Mouse (Mus musculus): ENCODE measurements around the gene Ehf.
A peak's percentile ranks its signal among the peaks of the same experiment; 100 is the strongest.

The Ehf gene

DNA sequence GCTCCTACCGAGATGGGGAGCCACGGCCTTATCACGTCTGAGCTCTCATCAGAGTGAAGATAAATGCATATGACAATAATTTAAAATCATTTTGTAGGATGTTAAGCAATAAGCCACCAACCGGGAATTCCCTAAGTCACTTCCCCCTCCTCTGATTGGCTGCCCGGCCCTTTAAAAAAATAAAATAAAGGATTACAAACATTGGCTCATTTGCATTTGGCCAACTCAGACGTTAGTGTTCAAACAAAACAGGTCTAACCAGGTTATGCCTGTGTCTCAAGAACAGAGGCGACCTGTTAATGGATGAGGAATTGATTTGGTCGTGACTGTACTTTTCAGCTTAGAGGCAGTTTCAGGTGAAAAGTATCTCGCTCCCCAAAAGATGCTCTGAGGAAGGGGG, at the start of gene Ehf:
Ehf (minus strand) TSS at position 147 of the 400 bp plus-strand sequence.
- DNase-seq, result no peak

- peak; percentile 15 for DNase-seq
Observed at GRCm38 (mm10) chr2:103347417-103347891, 44.4 kb upstream of the Ehf start.

DNA sequence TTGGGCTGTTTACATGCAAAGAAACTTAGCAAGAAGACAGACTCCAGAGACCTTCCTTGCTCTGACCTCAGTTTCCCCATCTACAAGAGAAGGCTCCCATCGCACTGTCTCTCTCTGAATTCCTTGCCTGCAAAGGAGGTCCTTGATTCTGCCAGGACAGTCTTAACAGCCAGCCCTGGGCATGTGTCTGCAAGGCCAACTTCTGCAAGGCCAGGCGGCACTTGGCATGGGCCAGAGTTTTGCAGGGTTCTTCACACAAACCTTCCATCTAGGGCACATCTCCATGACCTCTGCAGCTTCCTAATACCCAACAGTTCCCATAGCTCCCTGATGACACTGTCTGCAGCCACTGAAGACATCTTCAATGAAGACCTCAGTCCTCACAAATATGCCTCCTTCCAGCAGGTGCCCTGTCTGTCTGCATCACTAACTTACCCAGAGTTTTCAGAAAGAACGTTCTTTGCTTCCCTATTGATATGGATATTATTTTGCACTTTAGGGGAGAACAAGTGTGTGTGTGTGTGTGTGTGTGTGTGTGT, 43.7 kb upstream of the Ehf start:
- no peak for DNase-seq

DNA sequence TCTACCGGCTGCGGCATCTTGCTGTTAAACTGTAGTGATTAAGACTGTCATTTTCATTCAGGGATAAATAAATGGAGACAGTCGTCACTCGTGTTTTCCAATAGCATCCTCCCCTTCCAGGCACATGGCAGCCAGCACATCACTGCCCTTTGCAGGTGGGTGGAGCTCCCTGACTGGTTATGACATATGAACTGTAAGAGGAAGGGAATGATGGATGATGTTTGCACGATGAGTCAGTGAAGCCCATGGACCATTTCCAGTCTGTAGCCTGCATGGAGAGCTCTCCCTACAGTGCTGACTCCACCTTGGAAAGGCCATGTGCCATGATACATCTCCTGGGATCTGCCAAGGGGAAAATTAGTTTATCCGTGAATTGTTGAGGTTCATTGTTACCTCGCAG, 40.5 kb upstream of the Ehf start:
- no peak for DNase-seq

GRCm38 (mm10) chr2:103342123-103342522, 39.0 kb upstream of the Ehf start:
- DNase-seq, result no peak

DNA sequence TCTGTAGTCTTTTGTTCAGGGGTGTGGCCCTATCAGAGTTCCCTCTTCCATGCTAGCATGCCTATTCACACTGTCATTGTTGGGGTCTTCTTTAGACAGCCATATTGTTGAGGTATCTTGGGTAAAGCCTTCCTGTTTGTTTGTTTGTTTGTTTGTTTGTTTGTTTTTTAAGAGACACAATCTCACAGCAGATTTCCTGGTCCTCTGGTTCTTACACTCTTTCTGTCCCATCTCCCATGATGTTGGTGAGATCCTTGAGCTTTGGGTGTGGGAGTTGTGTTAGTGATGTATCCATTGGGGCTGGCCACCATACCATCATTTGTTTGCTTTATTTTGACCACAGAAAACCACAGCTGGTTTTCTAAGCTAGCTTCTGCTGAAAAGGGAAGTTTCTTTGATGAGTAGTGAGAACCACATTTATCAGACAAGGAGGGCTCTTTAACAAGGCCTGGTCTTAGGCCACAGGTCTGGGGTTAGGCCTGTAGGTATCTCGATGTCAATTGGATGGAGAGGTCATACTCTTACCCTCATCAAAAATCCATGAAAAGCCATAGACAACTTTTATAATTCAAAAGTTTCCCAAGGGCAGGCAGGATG, 38.4 kb upstream of the Ehf start:
- no peak for DNase-seq

GRCm38 (mm10) chr2:103338706-103339105, 35.6 kb upstream of the Ehf start:
- DNase-seq, result no peak

DNA sequence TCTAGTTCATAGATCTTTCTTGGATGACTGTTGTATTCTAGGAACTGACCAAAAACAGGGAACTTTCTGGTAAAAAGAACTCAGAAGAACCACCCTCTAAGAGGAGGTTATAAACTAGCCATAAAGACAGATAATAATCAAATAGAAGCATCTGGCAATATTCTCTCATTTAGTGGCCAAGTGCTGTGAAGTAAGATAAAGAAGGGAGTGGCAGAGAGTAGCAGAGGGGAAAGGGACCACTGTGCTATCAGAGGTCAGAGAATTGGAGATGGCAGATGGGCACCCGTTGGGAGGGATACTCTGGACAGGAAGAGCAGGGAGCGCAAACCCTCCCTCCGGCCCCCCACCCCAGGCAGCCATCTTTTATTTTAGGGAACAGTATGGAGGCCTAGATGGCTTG, 34.3 kb upstream of the Ehf start:
- no peak for DNase-seq

DNA sequence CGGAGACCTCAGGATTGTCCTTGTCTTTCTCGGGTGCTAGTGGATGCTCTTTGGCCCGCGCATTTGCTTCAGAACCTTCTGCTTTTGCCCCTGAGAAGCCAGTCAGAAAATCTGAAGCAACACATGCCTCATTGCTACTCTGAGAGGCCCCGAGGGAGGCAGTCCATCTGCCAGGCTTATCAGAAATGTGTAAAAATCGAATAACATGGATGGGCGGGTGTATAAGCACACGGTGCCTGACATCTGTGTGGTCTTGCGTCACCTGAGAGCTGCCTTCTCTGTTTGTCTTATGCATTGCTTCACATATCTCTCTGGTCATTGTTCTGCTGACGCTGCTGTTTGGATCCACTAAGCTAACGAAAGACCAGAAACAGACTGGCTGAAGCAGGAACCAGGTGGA, 33.5 kb upstream of the Ehf start:
- DNase-seq, result no peak

DNA sequence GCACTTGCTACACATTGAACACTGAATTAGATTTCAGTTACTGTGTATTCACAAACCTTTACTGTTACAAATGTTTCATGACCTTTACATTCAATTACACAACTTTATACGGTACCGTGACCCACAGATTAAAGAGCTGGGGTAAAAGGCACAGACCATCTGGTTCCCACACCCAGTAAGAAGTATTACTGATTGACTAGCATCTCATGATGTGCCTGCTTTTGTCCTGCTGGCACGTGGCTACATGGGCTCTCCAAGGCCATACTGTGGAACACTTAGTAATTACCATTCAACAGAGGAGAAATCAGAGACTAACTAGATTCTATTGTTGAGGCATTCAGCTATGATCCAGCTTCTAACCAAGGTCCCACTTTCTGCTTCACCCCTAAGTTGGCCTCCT, 32.9 kb upstream of the Ehf start:
- no peak for DNase-seq

GRCm38 (mm10) chr2:103331666-103332191, 28.7 kb upstream of the Ehf start:
- DNase-seq, result no peak

DNA sequence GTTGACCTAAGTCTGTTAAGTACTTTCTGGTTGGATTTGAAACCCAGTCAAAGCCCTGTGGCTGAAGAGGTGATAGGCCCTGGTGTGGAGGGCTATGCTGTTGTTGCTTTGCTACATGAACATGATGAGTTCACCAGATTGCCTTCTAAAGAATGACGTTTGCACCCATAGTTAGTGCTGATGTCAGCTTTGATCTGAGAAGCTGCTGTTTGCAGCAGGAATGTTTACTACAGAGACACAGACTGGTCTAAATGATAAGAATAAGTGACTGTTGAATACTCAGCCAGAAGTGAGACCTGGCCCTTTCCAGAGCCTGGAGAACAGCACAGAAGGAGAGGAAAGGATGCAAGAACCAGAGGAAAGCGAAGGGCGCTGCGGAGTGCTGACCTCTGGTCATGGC, 25.7 kb upstream of the Ehf start:
- DNase-seq, result no peak

DNA sequence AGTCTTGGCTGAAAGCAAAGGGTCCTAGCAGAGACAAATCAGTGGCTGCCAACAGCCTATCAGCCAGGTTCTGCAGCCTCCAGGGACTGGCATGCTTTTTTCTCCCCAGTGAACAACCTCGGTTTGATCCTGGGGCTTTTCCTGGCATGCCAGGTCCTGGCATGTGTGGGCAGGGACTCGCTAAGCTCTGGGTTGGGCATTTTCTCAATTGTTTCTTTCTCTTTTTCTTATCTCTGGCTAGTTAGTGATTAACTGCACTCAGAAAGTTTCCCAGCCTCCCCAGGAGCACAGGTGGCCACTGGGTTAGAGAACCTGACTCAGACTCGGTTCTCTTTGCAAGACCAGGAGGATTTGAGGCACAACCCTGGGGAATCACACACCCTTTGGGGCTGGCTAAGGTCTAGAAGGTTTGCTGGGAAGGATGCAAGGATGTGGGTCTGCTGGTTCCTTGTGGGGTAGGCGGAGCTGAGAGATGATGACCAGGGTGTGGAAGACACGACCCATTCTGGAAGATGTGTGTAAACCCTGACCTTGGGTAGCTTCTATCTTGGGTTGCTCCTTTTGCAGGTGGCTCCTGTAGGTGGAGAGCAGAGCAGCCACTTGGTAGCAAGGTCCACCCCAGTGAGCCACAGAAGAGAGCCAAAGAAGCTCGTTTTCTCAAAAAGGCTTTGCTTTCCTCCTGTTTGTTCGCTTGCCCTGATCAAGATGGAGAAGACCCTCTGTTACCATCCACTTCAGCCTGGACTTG, 22.4 kb upstream of the Ehf start:
- DNase-seq, result no peak

DNA sequence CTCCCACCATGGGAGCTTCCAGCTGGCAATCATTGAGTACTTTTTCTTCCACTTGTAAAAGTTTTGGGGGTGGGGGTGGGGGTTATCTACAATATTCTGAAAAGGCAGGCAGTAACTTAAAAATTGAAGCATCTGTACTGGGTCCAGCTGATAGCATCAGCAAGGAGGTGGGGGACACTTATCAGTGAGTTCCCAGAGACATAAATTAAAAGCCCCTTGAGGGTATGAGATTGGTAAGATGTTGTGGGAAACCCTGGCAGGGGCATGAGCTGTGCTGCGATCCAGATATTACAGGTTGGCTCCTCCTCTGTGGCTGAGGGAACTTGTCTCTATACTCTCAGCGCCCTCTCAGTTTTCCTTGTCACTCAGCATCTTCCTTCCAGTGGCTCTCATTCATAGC, 21.2 kb upstream of the Ehf start:
- DNase-seq, result no peak

GRCm38 (mm10) chr2:103322171-103322570, 19.1 kb upstream of the Ehf start:
- no peak for DNase-seq

DNA sequence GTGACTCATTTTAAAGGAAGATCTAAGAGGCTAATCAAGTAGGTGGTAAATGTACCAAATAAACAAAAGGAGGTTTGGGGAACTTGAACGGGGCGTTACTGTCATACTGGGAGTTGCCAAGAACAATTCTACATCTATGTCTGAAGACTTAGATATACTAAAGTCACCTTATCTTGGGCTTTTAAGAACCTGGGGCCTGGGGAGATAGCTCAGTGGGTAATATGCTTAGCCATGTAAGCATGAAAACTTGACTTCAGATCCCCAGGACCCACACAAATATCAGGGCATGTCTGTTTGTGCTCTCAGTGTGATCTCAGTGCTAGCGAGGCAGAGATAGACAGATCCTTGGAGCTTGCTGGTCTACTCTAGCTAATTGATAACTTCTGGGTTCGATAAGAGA, 18.6 kb upstream of the Ehf start:
- no peak for DNase-seq

- no peak for DNase-seq
Observed at GRCm38 (mm10) chr2:103314002-103314401, 10.9 kb upstream of the Ehf start.

DNA sequence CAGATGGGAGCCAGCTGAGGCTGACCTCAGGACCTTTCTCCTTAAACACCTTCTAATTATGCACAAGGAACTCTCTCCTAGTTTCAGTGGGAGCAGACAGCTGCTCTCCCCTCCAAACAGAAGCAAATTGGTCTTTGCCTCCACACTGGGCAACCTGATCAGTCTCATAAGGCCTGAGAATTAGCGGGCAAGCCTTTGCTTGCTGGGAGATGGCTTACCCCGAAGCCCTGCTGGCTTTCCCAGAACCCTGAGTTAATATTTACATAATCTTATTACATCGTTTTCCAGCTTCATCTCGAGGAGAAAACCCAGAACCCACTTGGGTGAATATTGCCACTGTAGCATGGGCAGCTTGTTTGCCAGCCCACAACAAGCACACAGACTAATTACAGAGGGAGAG, 9.6 kb upstream of the Ehf start:
- no peak for DNase-seq

DNA sequence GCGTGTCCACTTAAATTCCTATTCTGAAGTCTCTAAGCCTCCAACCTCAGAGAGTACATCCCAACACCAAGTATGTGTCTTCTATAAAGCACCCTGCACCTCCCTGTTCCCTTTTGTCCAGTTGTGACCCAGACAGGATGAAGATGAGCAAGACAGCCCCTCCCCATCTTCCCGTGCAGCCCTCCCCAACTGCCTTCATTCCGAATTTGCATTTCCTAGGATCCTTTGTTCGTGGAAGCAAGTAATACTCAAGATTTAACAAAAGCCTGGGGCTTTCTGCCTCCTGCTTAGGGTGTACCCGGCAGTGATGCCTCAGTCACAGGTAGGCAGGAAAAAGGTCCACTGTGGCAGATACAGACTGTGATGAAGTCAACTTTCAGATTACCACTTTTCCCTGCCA, 7.6 kb upstream of the Ehf start:
- DNase-seq, result no peak

DNA sequence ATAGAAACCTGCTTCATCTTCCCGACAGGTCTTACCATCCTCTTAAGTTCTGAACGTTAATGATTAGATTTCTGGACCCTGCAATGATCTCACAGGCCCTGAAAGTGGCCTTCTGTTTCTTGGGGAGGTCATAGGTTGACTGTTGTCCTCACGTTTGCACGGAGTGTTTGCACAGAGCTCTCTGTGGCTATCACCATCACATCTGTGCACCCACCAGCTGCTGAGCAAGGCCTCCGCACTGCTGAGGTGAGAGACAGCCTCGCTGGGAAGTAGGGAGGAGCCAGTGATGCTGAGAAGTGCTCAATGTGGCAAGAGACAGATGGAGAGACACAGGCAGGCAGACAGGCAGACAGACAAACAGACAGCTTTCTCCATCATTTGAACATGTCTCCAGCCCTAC, 3.6 kb upstream of the Ehf start:
- DNase-seq, result no peak

- no peak for DNase-seq
Observed at GRCm38 (mm10) chr2:103302669-103303068, 409 bp downstream of the Ehf start.

DNA sequence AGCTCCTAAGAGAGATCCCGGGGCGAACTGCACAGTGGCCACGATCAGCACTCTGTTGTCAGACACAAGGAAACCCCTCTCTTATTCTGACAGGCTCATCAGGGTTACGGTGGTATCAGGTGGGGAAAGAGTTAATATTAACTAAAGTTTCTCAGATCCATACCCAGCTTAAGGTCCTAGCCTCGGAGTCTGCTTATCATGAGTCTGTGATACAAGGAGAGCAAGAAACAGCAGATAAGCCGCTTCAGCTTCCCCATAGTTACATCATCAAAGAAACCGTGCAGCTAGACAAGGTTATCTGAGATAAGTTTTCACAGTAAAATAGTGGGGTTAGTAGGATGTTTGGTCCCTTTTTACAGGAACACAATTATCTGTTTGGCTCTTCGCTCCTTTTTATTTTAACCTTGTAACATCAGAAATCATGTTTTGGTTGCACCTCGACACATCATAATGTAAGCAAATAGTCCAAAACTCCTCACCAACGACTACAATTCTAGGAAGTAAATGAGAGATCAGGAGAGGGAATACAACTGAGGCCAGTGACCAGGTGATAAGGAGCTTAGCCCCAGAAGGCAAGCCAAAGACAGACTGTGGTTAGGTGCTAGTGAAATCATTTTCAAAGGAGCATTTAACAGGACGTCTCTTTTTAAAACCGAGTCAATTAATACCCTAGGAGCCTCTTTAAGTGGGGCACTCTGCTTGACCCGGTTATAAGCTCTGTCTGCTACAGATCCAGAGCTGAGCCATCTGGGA, 4.2 kb downstream of the Ehf start:
- DNase-seq, result no peak

GRCm38 (mm10) chr2:103294526-103294925, 8.6 kb downstream of the Ehf start:
- no peak for DNase-seq

DNA sequence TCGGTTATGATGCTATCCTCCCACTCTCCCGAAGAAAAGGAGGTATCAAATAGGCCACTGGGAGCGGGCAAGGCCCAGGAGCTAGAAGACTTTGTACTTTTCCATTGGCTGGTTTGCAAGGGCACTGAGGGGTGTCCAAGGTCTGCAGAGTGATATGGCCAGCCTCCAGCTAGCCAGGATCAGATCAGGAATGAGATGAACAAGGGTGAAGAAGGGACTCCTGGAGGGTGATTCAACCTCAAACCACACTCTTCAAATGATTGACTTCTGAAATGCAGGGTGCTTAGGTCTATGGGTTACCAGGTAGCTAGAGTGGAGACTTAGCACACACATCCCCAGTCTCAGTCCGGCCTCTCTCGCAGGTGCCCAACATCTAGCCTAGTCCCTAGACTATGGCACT, 9.3 kb downstream of the Ehf start:
- no peak for DNase-seq

Measured in cerebellum, adult 11-12 months (tissue).